Mouse (Mus musculus): ENCODE results near the gene Nfkbil1. TPM values are rescaled to one million over a fixed set of nuclear protein-coding genes. Genes with fewer than 3 reads are reported as not detected.

Gene Nfkbil1
- total RNA-seq, 2 experiments from 2014 or later = 0.84 TPM; not detected in 1

GRCm38 (mm10) chr17:35255301-35255700 lies 19.7 kb upstream of the Nfkbil1 start:
- ATAC-seq (replicated peaks; ENCODE audit: low FRiP score, poor library complexity, severe bottlenecking) = no peak

GRCm38 (mm10) chr17:35254241-35255098 lies 18.9 kb upstream of the Nfkbil1 start:
- peak; percentile 69 for ATAC-seq (replicated peaks; ENCODE audit: low FRiP score, poor library complexity, severe bottlenecking)

GRCm38 (mm10) chr17:35253293-35254093 lies 17.9 kb upstream of the Nfkbil1 start:
- ATAC-seq (replicated peaks; ENCODE audit: low FRiP score, poor library complexity, severe bottlenecking) = no peak

- no peak for ATAC-seq (replicated peaks; ENCODE audit: low FRiP score, poor library complexity, severe bottlenecking)
These were observed 17.2 kb upstream of the Nfkbil1 start for GRCm38 (mm10) chr17:35252619-35253292.

GRCm38 (mm10) chr17:35251981-35252380 lies 16.4 kb upstream of the Nfkbil1 start:
- ATAC-seq (replicated peaks; ENCODE audit: low FRiP score, poor library complexity, severe bottlenecking) = no peak

- no peak for ATAC-seq (replicated peaks; ENCODE audit: low FRiP score, poor library complexity, severe bottlenecking)
These were observed 15.6 kb upstream of the Nfkbil1 start for GRCm38 (mm10) chr17:35251162-35251719.

GRCm38 (mm10) chr17:35250348-35251120 lies 14.9 kb upstream of the Nfkbil1 start:
- no peak for ATAC-seq (replicated peaks; ENCODE audit: low FRiP score, poor library complexity, severe bottlenecking)

- no peak for ATAC-seq (replicated peaks; ENCODE audit: low FRiP score, poor library complexity, severe bottlenecking)
These were observed 14.0 kb upstream of the Nfkbil1 start for GRCm38 (mm10) chr17:35249451-35250197.

GRCm38 (mm10) chr17:35248986-35249385 lies 13.4 kb upstream of the Nfkbil1 start:
- no peak for ATAC-seq (replicated peaks; ENCODE audit: low FRiP score, poor library complexity, severe bottlenecking)

- no peak for ATAC-seq (replicated peaks; ENCODE audit: low FRiP score, poor library complexity, severe bottlenecking)
These were observed 11.6 kb upstream of the Nfkbil1 start for GRCm38 (mm10) chr17:35247144-35247543.

- ATAC-seq (replicated peaks; ENCODE audit: low FRiP score, poor library complexity, severe bottlenecking) = no peak
These were observed 10.4 kb upstream of the Nfkbil1 start for GRCm38 (mm10) chr17:35245731-35246623.

- no peak for ATAC-seq (replicated peaks; ENCODE audit: low FRiP score, poor library complexity, severe bottlenecking)
These were observed 9.4 kb upstream of the Nfkbil1 start for GRCm38 (mm10) chr17:35244999-35245398.

GRCm38 (mm10) chr17:35243086-35243485 lies 7.5 kb upstream of the Nfkbil1 start:
- 0 out of 2 replicates have a peak, but pooled peaks have one; percentile 22 for ATAC-seq (replicated peaks; ENCODE audit: low FRiP score, poor library complexity, severe bottlenecking)

- ATAC-seq (replicated peaks; ENCODE audit: low FRiP score, poor library complexity, severe bottlenecking) = peak; percentile 77
These were observed 6.7 kb upstream of the Nfkbil1 start for GRCm38 (mm10) chr17:35242015-35242941.

- peak; percentile 86 for ATAC-seq (replicated peaks; ENCODE audit: low FRiP score, poor library complexity, severe bottlenecking)
These were observed 5.9 kb upstream of the Nfkbil1 start, which contains the start of gene Ddx39b for GRCm38 (mm10) chr17:35241305-35242014. TSS of gene Ddx39b (plus strand) at chr17:35241746.
